Mouse (Mus musculus) cerebellum, adult 11 months (tissue): ENCODE results near the gene Prok1.

Experiments used
- DNase-seq: peaks from one replicate; pipeline ENCODE4 v3.0.0; 2022

Prok1 gene

GRCm38 (mm10) chr3:107183178-107183577, 56.3 kb downstream of the Prok1 start:
- DNase-seq = no peak
